Mouse (Mus musculus) common myeloid progenitor, adult 5-6 weeks (primary cell): ENCODE measurements around the gene Hexim2. TPM values are rescaled to one million over a fixed set of nuclear protein-coding genes. Genes with fewer than 3 reads are reported as not detected.

Experiments used
- ATAC-seq: replicated peaks from 2 replicates; pipeline ENCODE4 v1.8.0; 2016; ENCODE audit warnings: low read depth, mild to moderate bottlenecking, moderate TSS enrichment, inconsistent platforms; ENCODE audit not compliant: poor library complexity, severe bottlenecking
- total RNA-seq: library from RNA; stranded (forward); fragments of 200-1000, 187-1606 nt; gene quantifications from 2 replicates; pipeline ENCODE4 v1.2.3, GENCODE M21; 2017

Gene Hexim2
- total RNA-seq, 1 experiment from 2014 or later = 2.1 TPM

DNA sequence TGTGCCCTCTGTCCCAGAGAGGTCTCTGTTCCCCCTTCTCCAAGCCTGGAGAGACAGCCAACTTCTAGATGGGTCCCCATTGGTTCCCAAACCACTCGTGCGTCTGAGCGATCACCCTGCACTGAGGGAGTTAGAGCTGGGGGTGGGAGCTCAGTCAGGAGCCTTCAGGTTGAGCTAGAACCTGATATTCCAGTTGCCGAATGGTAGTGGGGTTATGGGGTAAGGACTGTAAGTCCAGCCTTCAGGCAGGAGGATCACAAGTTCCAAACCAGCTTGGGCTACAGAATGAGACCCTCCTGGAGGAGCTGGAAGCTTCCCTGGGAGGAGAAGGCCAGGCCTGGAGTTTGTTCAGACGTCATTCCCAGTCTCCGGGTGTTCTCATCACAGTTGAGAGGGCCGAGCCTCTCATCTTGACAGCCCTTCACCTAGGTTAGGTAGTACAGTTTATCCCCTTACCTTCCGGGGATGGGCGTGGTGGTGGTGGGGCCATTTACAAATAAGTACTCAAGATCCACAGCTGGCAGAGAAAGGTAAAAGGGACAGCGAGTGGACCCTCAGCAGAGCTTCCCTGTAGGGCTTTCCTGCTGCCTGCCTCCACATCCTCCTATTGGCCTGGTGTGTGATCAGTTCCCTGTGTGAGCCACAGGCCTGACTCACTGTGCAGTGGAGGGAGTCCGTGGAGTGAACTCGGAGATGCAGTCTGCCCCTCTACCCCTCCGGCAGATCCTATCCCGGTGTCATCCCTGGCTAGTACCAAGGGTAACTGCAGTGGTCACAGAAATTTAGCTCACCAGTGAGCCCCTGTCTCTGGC lies 7.9 kb downstream of the Hexim2 start:
- no peak for ATAC-seq

DNA sequence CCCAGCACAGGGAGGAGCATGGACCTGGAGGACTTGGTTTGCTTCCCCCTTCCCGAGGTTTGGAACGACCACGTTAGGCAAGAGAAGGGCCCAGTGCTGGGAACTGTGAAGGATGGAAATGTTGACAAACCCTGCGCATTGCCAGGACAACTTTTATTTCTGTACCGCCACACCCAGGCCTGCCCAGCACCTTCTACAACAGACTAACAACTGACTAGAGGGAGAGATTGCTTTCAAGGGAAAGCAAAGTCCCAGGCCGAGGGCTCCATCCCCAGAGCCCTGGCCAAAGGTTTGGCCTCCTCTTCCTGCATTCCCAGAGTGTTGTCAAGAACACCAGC lies 8.5 kb downstream of the Hexim2 start:
- no peak for ATAC-seq

DNA sequence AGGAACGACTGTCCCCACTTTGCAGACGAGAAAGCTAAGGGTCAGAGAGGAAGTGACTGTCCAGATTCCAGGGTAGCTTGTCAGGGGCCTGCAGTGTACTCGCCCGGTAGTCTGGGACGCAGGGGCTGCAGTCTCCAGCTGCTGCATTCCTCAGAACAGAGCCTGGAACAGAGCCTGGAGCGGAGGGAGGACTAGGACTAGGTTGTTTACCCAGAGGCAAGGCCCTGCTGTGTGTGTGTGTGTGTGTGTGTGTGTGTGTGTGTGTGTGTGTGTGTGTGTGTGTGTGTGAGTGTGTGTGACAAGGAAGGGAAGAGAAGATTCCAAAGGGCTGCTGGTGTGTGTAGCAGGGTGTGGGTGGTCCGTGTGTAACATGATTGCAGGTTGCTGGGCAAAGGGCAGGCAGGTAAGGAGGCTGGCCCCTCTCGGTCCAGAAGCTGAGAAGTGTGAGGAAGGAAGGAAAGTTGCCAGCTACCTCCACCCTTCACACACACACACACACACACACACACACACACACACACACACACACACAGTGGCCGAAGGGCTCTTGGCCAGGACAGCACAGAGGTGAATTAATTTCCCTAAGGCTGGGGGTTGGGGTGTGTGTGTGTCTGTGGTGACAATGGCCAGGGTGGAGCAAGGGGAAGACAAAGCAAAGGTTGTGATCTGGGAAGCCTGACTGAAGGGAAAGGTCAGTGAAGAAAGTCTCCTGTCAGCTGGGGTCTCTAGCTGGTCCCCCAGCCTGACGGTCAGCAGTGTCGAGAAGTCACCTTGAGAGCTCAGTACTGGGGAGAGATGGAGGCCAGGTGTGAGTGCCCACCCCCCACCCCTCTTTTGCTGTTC lies 9.1 kb downstream of the Hexim2 start:
- ATAC-seq = no peak

DNA sequence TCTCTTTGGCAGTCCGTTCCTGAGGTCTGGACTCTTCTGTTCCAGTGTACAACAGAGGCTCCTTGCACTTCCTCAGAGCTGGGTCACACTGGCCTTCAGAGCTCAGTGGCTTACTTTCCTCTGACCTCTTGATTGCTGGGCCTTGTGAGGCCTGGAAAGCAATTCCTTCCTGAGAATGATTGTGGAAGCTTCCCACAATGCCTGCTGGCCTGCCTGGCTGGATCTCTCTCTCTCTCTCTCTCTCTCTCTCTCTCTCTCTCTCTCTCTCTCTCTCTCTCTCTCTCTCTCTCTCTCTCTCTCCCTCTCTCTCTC lies 9.7 kb downstream of the Hexim2 start:
- ATAC-seq = no peak

DNA sequence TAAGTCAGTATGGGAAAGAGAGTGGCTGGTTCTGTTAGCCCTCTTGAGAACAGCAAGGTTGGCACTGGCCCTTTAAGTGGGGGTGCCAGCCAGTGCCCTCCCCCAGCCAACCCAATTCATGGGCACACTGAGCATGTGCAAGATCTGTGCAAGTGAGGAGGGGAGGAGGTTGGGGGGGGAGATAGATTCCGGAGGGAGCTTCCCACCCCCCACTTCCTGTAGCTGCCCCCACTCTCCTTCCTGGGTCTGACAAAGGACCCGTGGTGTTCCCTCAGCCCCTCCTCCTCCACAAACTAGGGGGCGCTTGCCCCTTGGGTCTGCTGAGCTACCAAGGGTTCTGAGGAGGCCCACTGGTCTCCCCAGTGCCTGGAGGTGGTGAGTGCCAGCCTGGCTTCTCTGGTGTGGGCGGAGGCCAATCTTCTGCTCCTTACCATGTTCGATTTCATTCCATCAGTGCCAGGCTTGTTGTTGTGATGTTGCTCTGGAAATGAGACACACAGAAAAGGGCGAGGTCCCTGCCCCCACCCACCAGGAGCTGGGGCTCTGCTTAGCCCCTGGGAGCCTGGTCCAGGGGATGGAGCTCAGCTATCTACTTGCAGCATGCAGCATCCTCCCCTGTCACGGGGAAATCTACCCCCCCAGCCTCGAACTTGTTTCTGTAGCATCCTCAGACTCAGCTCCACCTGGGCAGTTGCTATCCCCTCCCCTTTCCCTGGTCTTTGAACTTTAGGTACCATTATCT lies 10.4 kb downstream of the Hexim2 start:
- peak; percentile 52 for ATAC-seq

DNA sequence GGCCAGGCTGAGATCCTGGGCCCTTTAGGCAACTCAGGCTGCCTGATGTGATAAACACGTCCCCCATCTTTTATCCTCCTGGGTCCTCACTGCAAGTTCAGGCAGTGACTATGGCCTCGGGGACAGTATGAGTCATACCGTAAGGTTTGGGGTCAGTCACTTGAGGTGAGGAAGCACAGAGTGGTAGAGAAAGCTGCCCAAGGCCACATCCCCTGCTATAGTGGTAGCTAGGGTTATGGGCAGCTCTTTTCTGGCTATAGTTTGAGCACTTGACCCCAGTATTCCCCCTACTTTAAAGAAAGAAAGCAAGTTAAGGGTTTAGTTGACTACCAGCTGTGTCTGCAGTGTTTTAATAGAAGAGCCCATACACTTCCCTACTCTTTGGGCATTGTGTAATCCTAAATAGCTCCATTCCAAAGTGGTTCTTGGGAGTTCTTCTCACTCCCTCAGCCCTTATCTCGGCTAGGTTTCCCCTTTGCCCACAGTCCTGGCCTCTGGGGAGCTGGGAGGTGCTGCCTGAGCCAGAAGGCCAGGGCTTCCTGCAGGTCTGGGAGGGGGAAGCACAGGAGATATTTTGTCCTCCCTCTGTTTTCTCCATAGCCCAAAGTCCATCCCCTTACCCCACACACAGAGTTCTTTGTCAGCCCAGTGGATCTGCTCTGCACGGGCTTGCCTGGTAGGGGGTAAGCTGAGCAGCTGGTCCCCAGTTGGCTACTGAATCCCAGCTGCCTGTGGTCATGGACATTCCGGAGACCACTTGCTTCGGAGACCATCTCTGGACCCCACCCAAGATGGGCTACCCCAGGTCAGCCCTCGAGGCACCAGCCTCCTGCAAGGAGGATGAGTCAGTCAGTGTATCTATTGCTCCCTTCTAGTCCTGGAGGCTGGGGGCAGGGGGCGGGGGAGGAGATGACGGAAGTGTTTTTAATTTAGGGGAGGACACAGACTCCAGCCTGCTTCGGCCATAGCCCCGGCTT lies 12.4 kb downstream of the Hexim2 start:
- ATAC-seq = 0 out of 2 replicates have a peak, but pooled peaks have one; percentile 7

DNA sequence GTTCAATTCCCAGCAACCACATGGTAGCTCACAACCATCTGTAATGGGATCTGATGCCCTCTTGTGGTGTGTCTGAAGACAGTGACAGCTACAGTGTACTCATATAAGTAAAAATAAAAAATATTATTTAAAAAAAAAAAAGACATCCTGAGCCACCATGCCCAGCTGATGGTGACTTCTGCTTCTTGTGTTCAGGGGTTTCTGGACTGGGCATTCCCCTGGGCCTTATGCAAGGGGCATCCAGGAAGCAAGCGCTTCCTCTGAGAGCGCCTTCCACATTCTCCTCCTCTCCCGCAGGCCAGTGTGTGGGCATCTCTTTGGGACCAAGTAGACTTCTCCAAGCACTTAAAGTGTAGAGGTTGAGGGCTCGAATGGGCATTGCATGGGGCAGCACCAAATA lies 14.2 kb downstream of the Hexim2 start:
- ATAC-seq = peak; percentile 50; the same call in 1 of the 2 replicates

DNA sequence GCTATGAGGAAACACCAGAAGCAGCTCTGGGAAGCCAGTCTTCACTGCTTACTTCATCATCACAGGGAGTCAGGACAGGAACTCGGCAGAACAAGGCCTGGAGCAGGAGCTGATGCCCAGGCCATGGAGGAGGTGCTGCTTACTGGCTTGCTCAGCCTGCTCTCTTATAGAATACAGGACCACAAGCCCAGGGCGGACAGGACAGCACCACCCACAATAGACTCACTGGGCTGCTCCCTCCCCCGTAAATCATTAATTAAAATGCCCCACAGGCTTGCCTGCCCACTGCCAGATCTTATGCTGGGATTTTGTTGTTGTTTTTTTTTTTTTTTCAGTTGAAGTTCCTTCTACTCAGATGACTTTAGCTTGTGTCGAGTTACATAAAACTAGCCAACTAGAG lies 15.5 kb downstream of the Hexim2 start:
- ATAC-seq = no peak

DNA sequence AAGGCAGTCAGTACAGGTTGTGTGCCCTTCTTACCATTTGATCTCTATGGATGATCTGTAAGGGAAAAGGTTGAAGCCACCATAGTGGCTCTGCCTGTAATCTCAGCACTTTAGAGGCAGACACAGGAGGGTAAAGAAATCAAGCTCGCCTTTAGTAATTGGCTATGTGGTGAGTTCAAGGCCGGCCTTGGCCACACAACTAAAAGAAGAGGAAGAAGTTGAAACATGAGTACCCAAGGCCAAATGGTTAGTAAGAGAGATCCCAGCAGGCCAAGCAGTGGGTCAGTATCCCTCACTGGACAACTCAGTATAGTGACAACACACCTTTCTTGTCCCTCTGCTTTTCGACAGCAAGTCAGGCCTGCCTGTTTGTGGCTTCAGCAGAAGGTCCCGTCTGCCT lies 17.5 kb downstream of the Hexim2 start:
- no peak for ATAC-seq

DNA sequence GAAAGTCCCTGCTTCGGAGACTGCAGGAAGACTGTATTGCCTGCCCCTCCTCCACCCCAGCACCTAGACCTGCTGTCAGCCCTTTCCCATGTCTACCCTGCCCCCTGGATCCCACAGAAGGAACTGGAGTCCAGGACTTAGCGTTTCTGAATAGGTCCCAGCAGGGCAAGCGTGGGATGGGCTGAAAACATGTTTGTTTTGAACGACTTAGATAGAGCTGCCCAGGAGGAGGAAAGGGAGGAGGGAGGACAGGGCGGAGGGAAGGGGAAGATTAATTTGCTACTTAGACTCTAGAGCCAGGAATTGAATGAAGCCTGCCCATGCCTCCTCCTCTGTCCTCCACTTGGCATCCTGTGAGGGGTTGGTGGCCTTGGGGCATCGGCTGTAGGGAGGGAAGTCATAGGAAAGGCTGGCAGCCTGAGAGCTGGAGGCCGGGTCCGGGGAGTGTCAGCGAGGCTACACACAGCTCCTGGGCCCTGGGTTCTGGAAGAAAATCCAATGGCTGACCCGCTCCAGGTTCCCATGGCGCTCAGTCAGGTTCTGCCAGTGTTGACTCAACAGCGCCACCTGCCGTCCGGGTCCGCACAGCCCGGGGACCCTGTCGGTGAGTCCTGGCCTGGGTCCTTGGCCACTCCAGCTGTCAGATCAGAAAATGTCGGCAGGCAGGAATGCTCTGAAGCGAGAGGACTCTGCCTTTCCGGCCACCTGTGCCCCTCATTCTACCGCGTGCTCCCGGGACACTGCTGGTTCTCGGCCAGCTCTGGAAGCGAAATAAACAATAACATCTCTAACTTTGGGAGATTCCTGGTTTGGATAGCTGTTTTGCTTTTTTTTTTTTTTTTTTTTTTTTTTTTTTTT lies 26.6 kb downstream of the Hexim2 start:
- peak; percentile 98 for ATAC-seq

DNA sequence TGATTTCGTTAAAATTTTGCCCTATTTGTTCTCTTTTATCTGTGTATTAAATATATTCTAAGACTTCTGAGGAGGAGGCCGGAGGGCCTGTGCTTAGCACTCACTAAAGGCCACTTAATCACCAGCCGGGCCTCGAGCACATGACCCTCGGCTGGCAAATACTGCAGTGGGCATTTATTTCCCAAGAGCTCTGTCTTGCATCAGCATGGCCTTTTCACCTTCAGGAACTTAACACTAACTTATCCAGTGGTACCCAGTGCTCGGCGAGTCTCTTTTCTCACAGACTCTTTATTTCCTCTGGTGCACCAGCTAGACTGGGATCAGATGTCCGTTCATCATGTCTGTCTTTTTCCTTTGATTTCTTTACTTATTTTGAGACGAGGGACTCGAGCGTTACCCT lies 28.5 kb downstream of the Hexim2 start:
- no peak for ATAC-seq

DNA sequence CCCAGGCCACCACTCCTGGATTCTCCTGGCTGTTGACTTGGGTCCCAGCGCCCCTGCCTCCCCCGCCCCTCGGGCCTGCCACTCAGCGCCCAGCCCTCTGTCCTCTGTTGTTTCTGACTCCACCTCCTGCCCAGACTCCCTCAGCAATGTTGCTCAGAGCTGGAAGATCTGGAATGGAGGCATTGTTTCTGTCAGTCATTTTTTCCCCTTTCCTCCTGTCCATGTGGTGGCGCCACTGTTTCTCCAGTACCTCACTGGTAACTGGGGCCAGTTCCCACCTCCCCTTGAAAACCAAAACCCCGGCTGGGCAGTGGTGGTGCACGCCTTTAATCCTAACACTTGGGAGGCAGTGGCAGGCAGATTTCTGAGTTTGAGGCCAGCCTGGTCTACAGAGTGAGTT lies 29.2 kb downstream of the Hexim2 start:
- ATAC-seq = no peak

DNA sequence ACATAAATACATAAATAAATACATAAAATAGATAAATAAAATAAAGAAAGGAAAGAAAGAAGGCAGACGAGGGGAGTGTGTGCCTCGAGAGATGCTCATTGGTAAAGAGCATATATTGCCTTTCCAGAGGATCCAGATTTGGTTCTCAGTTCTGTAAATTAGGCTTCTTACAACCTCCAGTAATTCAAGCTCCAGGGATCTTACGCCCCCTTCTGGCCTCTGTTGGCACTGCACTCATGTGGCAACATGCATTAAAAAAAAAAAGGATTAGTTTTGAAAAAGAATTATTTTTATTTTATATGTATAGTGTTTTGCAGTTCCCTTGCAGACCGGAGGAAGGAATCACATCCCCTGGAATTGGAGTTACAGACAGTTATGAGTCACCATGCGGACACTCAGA lies 29.9 kb downstream of the Hexim2 start:
- no peak for ATAC-seq

DNA sequence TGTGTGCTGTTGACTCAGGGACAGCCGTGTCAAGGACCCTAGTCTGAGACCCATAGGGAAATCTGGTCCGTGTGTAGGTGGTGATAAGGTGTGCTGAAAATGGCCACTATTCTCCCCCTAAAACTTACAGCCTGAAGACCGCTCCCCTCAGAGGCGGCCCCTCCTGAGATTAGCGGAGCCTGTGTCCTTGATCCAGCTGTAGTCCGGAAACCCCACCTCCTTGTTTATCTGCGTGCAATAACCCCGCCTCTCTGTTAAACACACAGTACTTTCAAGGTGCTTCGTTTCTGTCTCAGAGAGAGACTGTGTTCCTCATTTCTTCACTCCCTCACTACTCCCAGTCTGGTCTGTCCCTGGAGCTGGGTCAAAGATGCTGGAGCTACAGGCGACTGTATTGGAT lies 32.2 kb downstream of the Hexim2 start:
- 0 out of 2 replicates have a peak, but pooled peaks have one; percentile 30 for ATAC-seq

DNA sequence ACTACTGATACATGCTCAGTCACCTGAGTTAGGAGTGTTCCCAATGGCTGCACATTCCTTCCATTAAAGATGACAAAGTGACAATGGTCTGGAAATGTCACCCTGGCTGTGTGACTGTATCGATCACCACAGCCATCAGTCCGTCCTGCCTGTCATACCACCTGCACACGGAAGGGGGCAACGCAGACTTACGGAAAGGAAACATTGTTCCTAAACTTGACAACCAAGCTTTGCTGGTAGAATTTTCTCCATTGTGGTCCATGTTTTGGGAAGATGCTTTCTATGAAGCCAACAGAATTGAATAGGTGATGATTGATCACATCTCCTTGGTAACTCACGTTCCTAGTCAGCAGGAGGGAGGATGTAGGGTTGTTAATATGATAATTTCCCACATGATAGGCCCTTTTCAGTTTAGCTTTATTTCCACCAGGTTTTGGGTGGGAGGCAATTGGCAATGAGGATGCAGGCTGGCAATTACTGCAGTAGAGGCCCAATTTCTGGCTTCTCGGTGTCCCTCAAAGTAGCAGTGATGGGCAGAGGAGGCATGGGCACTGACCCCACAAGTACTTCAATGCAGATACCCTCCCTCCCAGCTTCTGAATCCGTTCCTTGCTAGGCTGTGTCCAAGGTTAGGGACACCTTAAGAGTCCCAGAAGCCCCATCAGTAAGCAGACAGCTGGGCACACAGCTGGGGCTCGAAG lies 36.6 kb downstream of the Hexim2 start:
- ATAC-seq = peak; percentile 61

DNA sequence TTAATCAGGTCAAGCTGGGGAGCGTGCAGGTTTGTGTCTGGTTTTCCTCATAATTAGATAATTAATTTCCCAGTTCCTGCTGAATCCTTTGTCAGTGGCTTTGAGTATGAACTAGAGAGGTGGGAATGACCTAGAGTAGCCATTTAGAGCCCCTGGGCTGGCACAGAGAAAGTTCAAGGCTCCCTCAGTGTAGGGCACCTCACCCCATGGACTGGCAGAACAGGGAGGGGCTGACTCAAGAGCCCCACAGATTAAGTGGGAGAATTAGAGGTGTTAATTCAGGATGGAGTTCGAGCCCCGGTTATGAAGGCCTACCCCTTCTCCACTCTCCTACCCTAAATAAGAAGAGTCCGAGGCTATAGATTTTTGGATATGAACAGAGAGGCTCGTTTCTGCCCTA lies 37.4 kb downstream of the Hexim2 start:
- ATAC-seq = no peak

DNA sequence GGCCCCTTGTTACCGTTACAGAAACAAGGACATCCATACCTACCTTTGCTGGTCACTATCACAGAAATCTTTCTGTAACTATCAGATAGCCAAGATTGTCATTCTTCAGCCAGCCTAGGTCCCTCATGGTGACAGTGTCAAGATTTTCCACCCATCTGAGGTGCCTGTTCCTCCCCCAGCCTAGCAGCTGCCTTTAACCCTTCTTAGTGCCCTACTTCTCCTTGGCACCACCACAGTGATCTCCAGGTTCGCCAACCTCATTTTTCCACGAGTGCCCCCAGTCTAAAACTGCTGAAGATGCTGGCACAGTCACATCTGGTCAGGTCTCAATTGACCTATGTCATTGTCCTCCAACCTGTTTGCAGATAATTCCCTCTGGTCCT lies 37.9 kb downstream of the Hexim2 start:
- ATAC-seq = no peak
